Mouse (Mus musculus): ENCODE measurements around the gene Rasa3.

GRCm38 (mm10) chr8:13626114-13626513, 51.3 kb downstream of the Rasa3 start:
- no peak for TF ChIP-seq EP300 (optimal IDR thresholded peaks at IDR 0.05)
- TF ChIP-seq CTCF (IDR thresholded peaks at IDR 0.05; ENCODE audit: low read depth), result no peak
